Mouse (Mus musculus) layer of hippocampus, adult 18-20 months (tissue): ENCODE measurements around the gene Prkg2. TPM values are rescaled to one million over a fixed set of nuclear protein-coding genes. Genes with fewer than 3 reads are reported as not detected.
A peak's percentile ranks its signal among the peaks of the same experiment; 100 is the strongest.

Source experiments
- DNase-seq, 2 experiments: peaks; one replicate each; pipeline ENCODE4 v3.0.0; 2022; ENCODE audit warnings: low spot score in 2 of 2
- total RNA-seq, 2 experiments: library from RNA; stranded (reverse); gene quantifications; 2 replicates each; pipeline ENCODE4 v1.2.3; 2021

The Prkg2 gene
- total RNA-seq, 2 experiments from 2014 or later = 3.6 to 4.0 TPM

GRCm38 (mm10) chr5:98978316-98978715, 58.8 kb downstream of the Prkg2 start:
- DNase-seq = no peak

- peak; percentile 47 to 77 for DNase-seq
Observed at GRCm38 (mm10) chr5:98975877-98976672, 61.1 kb downstream of the Prkg2 start.

DNA sequence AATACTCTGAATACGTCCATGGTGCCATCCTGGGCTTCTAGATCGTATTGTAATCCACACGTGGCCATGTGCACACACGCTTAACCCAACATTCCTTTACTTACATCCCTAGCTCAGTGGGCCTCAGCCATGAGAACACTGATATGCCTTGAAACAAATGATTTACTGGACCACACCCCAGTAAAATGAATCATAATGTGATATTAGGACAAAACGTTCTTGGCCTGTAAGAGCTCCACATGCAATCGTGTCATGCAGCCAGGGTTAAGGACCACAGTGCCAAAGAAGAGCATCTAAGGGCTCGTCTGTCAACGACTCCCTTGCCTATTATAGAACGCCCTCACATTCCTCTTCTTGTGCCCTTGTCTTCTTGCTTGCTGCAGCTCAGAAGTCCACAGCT, 70.5 kb downstream of the Prkg2 start:
- DNase-seq = no peak

GRCm38 (mm10) chr5:98965139-98965538, 72.0 kb downstream of the Prkg2 start:
- DNase-seq = peak in 1 of 2 experiments; percentile 11

GRCm38 (mm10) chr5:98964367-98964766, 72.8 kb downstream of the Prkg2 start:
- DNase-seq = no peak

GRCm38 (mm10) chr5:98962472-98962871, 74.7 kb downstream of the Prkg2 start:
- no peak for DNase-seq

DNA sequence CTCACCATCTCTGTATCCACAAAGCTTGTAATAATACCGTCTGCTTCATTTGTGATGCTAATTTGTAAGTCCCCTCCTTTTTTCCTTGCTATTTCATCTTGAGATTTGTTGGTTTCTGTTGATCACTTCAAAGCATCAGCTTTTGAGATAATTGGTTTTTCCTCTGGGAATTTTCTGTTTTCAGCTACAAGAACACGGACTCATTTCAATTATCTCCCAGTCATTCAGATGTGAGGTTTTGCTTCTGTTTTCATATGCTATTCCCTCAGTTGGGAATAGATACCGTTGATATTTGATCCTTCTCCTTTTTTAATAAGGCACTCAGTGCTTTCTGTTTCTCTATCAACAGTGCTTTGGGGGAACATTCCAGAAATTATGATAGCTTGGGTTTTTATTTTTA, 81.6 kb downstream of the Prkg2 start:
- no peak for DNase-seq

DNA sequence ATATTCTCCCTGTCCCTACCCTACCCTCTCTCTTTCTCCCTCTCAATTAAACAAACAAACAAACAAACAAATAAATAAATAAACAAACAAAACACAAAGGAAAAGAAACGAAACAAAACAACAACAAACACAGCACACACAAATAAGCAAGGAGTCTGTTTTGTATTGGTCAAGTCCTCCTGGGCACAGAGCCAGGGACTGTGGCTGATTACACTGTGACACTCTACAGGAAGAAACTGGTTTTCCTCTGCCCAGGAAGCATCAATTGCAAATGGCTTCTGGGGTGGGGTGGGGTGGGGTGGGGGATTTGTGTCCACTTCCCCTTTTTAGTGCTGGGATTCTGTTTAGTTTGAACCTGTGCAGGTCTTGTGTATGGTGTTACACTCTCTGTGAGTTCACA, 83.8 kb downstream of the Prkg2 start:
- no peak for DNase-seq

GRCm38 (mm10) chr5:98951566-98951965, 85.6 kb downstream of the Prkg2 start:
- DNase-seq = no peak

- DNase-seq = no peak
Observed at GRCm38 (mm10) chr5:98950495-98951092, 86.6 kb downstream of the Prkg2 start.

DNA sequence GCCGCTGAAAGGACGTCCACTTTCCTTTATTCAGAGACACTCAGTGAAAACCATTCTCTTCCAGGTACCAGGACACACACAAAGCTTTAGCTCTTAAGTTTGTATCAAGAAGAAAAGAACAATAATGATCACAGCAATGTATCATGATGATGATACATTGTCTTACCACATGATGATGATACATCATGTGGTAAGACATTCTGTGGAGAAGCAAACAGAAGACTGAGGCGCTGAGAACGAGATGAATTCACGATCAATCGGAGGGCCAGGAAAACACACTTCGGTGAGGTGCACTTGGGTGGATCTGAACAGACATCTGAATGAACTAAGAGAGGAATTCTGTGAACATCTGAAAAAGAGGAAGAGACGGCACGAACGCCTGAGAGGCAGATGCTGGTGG, 87.4 kb downstream of the Prkg2 start:
- no peak for DNase-seq

- DNase-seq = no peak
Observed at GRCm38 (mm10) chr5:98946656-98947055, 90.5 kb downstream of the Prkg2 start.

DNA sequence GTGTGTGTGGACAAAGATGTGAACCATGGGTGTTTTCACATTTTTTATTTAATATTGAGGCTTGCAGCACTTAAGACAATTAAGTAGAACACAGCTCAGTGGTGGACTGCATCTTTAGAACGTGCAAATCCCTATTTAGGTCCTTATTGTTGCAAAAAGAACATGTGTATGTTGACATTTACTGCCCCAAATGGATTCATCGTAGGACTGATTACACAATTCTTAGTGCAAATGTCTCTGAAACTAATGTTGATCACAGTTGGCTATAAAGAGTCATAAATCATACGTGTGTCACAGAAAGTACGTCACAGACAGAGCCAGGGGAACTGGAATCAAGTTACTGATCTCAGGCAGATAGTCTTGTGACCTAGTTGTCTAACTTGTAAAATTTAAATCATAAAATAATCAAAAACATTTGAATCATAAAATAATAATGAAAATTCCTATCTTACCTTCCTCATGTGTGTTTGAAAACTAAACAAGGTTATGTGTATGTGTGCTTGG, 91.0 kb downstream of the Prkg2 start:
- no peak for DNase-seq

DNA sequence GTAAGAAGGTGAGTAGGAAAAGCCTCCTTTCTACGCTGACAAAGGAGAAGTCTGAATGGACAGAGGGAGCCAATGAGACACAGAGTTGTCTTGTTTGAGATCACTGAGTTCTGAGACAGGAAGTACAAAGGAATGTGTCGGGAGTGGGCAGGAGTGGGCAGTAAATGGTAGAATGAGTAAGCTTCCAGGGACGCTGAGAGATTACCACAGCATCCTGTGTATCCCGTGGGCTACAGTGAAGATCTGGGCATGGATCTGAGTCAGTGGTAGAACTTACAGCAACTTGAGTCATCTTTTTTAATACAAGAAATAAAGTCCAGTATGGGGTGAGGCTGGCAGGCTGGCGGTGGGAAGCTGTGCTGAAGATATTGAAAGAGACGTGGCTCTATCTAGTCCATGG, 93.4 kb downstream of the Prkg2 start:
- DNase-seq = peak in 1 of 2 experiments; percentile 7

GRCm38 (mm10) chr5:98940731-98941130, 96.4 kb downstream of the Prkg2 start:
- DNase-seq = no peak

DNA sequence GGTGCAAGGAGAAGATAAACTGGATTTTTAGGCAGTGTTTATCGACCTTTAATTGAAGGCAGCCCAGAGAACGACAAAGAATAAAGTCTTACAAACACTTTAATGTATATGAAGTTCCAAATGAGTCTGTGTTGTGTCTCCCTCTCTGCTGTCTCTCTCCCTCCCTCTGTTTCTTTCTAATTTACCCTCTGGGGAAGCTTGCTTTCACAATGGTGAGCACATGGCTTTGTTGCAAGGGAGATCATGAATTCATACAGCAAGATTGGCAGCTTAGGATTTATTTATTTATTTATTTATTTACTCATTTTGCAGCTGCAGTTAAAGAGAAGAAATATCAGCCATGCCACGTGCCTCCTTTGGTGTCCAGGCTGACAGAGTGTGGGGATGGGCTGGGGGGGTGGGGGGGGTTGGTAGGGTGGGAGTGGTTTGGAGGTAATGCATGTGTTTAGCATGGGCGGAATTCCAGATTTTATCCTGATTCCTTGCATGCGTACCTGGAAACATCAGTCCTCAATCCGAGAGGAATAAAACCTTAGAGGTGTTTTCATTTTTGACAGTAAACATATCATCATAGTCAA, 97.4 kb downstream of the Prkg2 start:
- DNase-seq = no peak

- no peak for DNase-seq
Observed at GRCm38 (mm10) chr5:98939116-98939515, 98.0 kb downstream of the Prkg2 start.

DNA sequence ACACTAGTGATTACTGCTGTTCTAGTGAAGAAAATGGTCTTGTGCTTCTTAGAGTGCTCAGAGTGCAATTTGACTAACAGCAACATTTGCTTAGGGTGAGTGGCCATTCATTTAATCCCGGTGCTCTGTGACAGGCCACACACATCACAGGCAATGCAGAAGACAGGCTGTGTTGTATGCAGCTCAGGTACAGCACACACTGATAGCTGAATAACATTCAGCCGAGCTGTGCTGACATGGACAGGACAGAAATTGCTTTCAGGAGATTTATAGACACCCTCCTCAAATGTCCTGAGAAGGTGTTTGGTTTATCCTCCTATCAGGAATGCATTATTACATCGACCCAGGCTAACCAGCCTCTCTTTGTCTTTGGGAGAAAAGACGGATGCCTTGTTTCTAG, 99.3 kb downstream of the Prkg2 start:
- DNase-seq = no peak

DNA sequence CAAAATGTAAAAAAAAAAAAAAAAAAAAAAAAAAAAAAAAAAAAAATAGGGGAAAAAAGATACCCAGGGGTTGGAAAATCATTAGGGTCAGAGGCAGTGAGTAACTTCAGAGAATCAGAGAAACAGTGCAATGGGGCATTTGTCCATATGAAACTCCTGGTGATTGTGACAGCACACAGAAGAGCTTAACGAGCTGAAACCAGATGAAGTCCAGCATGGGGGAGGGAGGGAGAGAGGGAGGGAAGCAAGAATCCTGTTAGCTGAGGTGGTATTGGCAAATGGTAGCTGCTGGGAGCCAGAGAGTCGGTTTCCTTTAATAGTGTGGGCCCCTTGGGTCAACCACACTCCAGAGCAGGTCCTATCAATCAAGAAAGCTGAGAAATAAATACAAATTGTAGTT, 100.5 kb downstream of the Prkg2 start:
- DNase-seq = no peak

DNA sequence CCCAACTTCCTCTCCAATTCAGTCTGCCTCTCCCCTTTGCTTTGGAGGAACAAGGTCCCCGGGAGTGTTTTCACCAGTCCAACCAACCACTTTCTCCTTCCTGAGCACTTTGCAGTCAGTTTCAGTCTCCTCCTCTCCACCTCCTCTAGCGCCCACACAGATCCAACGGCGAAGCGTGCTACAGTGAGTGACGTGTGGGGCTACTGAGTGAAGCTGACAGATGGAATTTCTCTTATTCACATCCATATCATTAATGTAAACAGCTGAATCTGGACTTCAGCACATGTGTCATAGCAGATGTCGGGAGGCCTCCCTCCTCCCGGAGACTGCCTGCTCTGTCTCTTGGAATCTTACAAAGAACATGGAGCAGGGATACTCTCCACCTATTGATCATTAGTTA, 101.2 kb downstream of the Prkg2 start:
- DNase-seq = no peak

DNA sequence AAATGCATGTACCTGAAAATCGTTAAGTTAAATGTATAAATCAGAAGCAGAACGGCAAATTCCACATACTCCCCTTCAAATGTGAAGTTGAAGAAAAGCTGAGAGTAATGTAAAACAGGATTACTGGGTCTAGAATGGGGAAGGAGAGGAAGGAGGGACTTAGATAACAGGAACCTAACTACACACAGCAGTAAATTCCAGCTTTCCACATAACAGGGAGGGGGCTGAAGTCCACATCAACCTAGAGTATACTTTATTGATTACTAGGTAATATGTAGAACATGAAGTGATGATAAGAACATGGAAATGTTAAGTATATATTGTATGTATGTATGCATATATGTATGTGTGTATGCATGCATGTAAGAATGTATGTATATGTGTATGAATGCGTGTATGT, 114.2 kb downstream of the Prkg2 start:
- DNase-seq = no peak

- DNase-seq = no peak
Observed at GRCm38 (mm10) chr5:98921608-98922007, 115.5 kb downstream of the Prkg2 start.
